Mouse (Mus musculus) embryonic facial prominence, embryonic 13.5 days (tissue): Measurements from ENCODE around the gene Lrit3. TPM values are rescaled to one million over a fixed set of nuclear protein-coding genes. Genes with fewer than 3 reads are reported as not detected.

Experiments
- ATAC-seq: fragments of 200-750 bp; cut with Nextera tagmentation; 2 replicates; pipeline ENCODE4 v1.8.0; 2017; ENCODE audit warnings: low read depth; ENCODE audit not compliant: insufficient number of reproducible peaks, insufficient read depth, low FRiP score, low TSS enrichment
- H3K27ac ChIP-seq: fragments of 300-500 bp; sonication (generic); 2 replicates; pipeline ENCODE4 v1.5.1; 2015; ENCODE audit warnings: moderate library complexity, mild to moderate bottlenecking, inconsistent platforms
- H3K27me3 ChIP-seq: fragments of 300-500 bp; sonication (generic); 2 replicates; pipeline ENCODE4 v1.6.1; 2015; ENCODE audit warnings: mild to moderate bottlenecking, inconsistent platforms
- H3K36me3 ChIP-seq: fragments of 300-500 bp; sonication (generic); 2 replicates; pipeline ENCODE4 v1.6.1; 2015; ENCODE audit warnings: mild to moderate bottlenecking, inconsistent platforms
- H3K4me1 ChIP-seq: fragments of 300-500 bp; sonication (generic); 2 replicates; pipeline ENCODE4 v1.6.1; 2015; ENCODE audit warnings: inconsistent platforms
- H3K4me2 ChIP-seq: fragments of 300-500 bp; sonication (generic); 2 replicates; pipeline ENCODE4 v1.6.1; 2015; ENCODE audit warnings: moderate library complexity, mild to moderate bottlenecking, inconsistent platforms
- H3K4me3 ChIP-seq: fragments of 300-500 bp; sonication (generic); 2 replicates; pipeline ENCODE4 v1.5.1; 2015; ENCODE audit warnings: mild to moderate bottlenecking, inconsistent platforms
- H3K9ac ChIP-seq: fragments of 300-500 bp; sonication (generic); 2 replicates; pipeline ENCODE4 v1.6.1; 2015; ENCODE audit warnings: mild to moderate bottlenecking, inconsistent platforms
- H3K9me3 ChIP-seq: fragments of 300-500 bp; sonication (generic); 2 replicates; pipeline ENCODE4 v1.6.1; 2016; ENCODE audit warnings: inconsistent platforms
- WGBS: fragments of 180-500 bp; shearing (Covaris S2); methylation state at CpG from one replicate; pipeline ENCODE4 v1.1.7; 2015; ENCODE audit warnings: mixed read lengths; 5-methylcytosine and 5-hydroxymethylcytosine counted together
- polyA plus RNA-seq: library from polyadenylated mRNA; unstranded; fragments of >200 nt; fragmentation: Nextera tagmentation; extraction: Ambion mirVana; gene quantifications from 2 replicates; pipeline ENCODE4 v1.2.1, GENCODE M21; 2015

The Lrit3 gene
- polyA plus RNA-seq, 1 experiment from 2014 or later, result not detected

DNA sequence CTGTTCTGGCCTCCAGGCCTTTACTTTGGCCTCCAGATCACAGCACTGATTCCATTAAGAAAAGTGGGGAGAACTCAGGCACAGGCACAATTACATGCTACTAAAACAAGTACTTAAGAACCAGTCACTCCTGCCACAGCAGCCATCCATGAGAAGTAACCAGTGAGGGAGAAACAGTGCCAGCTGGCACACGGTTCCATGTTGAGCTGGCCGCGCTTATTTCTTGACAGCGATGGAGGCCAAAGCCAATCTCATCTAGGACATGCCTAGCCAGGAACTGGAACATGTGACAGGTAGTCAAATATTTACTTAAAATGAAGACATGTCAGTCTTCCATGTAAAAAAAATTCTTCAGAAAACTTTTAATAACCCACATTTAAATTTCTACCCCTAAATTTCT is 20.3 kb upstream of the Lrit3 start:
- Histone ChIP-seq H3K27me3 (no peaks in the 10 kb centered on the region), H3K27ac (no peak overlapping the region), H3K4me1 (peaks cover 4% of the 10 kb centered on the region; the same call in 1 of the 2 replicates), H3K9ac (no peak overlapping the region), H3K36me3 (peaks cover 50% of the 10 kb centered on the region), H3K4me2 (no peak overlapping the region), H3K4me3 (no peak overlapping the region), H3K9me3 (no peaks in the 10 kb centered on the region)
- ATAC-seq, result no peak
- WGBS, result 94% methylated on average over 4 of the region's 4 CpGs

DNA sequence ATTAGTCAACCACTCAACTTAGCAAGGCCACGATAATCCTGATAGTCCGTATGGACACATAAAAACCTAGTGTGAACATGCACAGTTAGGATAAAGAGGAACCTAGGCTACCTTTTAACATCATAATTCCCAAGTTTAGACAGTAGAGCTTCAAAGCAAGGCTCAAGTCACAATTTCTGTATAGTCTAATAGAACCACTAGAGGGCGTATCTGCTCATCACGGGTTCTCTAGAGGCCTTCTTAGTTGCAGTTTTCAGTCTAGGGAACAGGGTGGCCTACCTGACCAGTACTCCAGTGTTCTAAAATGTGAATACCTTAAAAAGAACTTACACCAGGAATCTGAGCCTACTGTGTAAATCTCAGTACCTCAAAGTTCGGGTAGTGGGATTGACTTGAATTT is 19.5 kb upstream of the Lrit3 start:
- no peak overlapping the region for H3K27ac ChIP-seq
- H3K9me3 ChIP-seq, result no peaks in the 10 kb centered on the region
- ATAC-seq, result no peak
- 54% methylated on average over 5 of the region's 5 CpGs for WGBS
- no peak overlapping the region for H3K9ac ChIP-seq
- peaks cover under 1% of the 10 kb centered on the region; the same call in 1 of the 2 replicates for H3K4me1 ChIP-seq
- no peak overlapping the region for H3K4me2 ChIP-seq
- no peaks in the 10 kb centered on the region for H3K27me3 ChIP-seq
- H3K36me3 ChIP-seq, result peaks cover 45% of the 10 kb centered on the region
- H3K4me3 ChIP-seq, result no peak overlapping the region

DNA sequence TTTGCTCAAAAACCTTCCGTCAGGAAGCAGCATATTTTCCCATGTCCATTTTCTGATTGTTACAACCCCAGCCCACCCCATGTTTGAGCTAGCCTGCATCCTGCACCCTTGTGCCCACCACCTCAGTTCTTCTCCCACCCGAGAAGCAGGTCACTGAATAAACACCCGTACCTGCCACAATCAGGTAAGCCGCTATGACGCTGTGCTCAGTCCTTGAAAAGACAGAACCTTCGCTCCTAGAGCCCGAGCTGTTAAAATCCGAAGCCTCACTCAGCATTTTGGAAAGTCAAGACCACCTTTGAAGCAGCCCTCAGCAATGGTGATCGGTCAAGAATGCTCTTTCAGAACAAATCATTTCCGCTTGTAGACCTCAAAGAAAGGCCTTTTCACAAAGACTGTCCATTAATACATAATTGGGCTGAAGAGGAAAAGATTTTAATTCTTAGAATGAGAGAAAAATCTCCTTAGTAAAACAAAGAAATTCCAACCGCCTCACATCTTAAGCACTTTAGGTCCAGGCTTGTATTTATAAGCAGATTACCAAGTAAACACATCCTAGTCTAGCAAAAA is 18.5 kb upstream of the Lrit3 start, which contains the start of gene Rrh:
TSS of gene Rrh (minus strand) at position 382 of the 570 bp plus-strand sequence.
- H3K9me3 ChIP-seq, result no peaks in the 10 kb centered on the region
- H3K36me3 ChIP-seq, result peaks cover 39% of the 10 kb centered on the region
- no peak within 1 kb of the TSS for H3K27ac ChIP-seq
- no peak within 1 kb of the TSS for H3K9ac ChIP-seq
- ATAC-seq, result no peak
- no peaks in the 10 kb centered on the region for H3K27me3 ChIP-seq
- no peaks in the 10 kb centered on the region for H3K4me1 ChIP-seq
- 84% methylated on average over 11 of the region's 11 CpGs for WGBS
- H3K4me2 ChIP-seq, result no peak within 1 kb of the TSS
- H3K4me3 ChIP-seq, result no peak within 1 kb of the TSS

DNA sequence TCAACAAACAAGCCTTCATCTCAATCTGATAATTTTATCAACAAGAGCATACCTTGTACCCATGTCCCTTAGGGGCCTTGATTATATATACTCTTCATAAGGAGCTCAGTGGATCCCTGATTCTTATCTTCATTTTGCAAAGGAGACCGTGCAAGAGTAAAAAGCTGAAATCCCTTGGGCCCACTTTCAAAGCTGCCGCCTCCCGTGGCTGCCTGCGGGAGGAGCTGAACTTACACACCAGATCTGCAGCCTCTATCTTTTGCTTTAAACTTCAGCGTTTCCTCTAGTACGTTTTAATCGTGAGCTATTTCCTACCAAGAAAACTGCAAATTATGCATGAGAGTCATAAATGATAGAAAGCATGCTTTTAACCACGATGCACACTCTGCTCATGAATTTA is 17.9 kb upstream of the Lrit3 start:
- 77% methylated on average over 8 of the region's 8 CpGs for WGBS
- H3K4me3 ChIP-seq, result no peak overlapping the region
- H3K4me1 ChIP-seq, result no peaks in the 10 kb centered on the region
- no peak for ATAC-seq
- H3K27me3 ChIP-seq, result no peaks in the 10 kb centered on the region
- no peak overlapping the region for H3K27ac ChIP-seq
- H3K9ac ChIP-seq, result no peak overlapping the region
- H3K9me3 ChIP-seq, result no peaks in the 10 kb centered on the region
- peaks cover 37% of the 10 kb centered on the region for H3K36me3 ChIP-seq
- H3K4me2 ChIP-seq, result no peak overlapping the region

DNA sequence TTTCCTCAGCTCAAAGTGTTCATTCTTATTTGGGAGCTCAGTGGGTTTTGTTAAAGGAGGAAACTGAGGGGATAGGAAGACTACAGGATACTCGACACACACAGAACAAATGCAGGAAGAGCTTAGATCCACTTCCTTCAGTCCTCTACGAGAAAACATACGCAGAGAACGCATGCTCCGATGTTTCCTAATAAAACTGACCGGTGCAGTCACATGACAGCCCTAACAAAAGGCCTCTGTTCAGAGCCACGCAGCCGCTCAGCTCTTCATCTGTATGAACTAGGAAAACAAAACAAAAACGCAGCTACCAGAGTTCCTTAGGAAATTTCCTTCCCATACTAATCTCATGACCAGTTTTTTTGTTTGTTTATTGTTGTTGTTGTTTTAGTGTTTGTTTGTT is 17.0 kb upstream of the Lrit3 start:
- ATAC-seq, result no peak
- 28% methylated on average over 9 of the region's 9 CpGs for WGBS
- H3K9me3 ChIP-seq, result no peaks in the 10 kb centered on the region
- H3K4me1 ChIP-seq, result no peaks in the 10 kb centered on the region
- no peak overlapping the region for H3K9ac ChIP-seq
- no peaks in the 10 kb centered on the region for H3K27me3 ChIP-seq
- H3K36me3 ChIP-seq, result peaks cover 28% of the 10 kb centered on the region
- H3K4me2 ChIP-seq, result no peak overlapping the region
- no peak overlapping the region for H3K27ac ChIP-seq
- H3K4me3 ChIP-seq, result no peak overlapping the region

DNA sequence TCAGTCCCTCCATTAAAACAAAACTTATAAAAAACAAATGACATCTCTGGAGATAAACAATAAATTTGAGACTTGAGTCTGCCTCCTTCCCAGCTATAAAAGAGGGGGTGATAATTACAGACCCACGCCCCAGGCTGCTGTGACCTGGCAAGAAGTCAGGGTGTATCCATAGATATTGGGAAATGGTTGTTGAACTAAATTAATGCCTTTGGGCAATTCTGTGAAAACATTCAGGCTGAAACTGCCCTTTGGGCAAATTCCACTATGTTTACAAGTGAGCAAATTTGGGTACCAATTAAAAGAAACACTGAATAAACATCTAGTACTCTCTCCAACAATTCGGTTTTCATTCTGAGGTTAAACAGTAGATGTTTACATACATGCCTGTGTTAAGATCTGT is 4.8 kb downstream of the Lrit3 start:
- Histone ChIP-seq H3K9ac (no peak overlapping the region), H3K4me3 (no peak overlapping the region), H3K27me3 (no peaks in the 10 kb centered on the region), H3K4me1 (no peaks in the 10 kb centered on the region), H3K27ac (no peak overlapping the region), H3K9me3 (no peaks in the 10 kb centered on the region), H3K36me3 (no peaks in the 10 kb centered on the region), H3K4me2 (no peak overlapping the region)
- WGBS, result 67% methylated on average over 2 of the region's 2 CpGs
- ATAC-seq, result no peak

DNA sequence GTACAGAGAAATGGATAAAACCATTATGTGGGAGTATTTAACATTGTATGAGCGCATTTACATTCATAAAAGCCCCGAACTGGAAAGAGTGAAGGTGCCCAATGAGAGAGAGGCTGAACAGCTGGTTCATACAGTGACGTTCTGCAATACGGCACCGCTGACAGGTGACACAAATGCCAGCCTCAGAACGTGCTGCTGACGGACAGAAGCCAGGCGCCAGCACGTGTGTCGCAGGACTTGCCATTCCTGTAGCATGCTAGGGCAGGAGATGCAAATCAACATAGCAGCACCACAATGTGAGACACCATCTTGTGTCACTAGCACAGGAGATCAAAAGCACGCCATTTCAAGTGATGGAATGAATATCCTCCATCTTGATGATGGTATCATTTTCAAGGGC is 5.3 kb downstream of the Lrit3 start:
- Histone ChIP-seq H3K9me3 (no peaks in the 10 kb centered on the region), H3K27ac (no peak overlapping the region), H3K4me3 (no peak overlapping the region), H3K4me1 (no peaks in the 10 kb centered on the region), H3K4me2 (no peak overlapping the region), H3K27me3 (no peaks in the 10 kb centered on the region), H3K9ac (no peak overlapping the region), H3K36me3 (no peaks in the 10 kb centered on the region)
- ATAC-seq, result no peak
- 75% methylated on average over 11 of the region's 11 CpGs for WGBS

DNA sequence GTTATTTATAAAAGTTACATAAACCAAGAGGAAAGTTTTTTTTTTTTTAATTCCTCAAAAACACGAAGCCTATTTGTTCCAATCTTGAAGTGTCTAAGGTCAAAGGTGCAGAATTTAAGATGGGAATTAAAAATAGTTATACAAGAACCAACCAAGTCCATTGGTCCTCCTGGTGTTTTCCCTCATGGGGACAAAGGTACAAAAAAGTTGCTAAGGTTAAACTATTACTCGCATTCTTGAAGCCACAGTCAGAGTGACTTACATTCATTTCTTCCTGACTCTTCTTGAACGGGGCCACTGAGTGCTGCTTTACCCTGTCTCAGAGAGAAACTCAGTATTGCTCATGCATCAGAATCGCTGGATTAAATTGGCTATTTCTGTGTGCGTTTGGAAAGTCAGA is 6.5 kb downstream of the Lrit3 start:
- no peaks in the 10 kb centered on the region for H3K36me3 ChIP-seq
- no peak overlapping the region for H3K27ac ChIP-seq
- H3K27me3 ChIP-seq, result no peaks in the 10 kb centered on the region
- H3K4me2 ChIP-seq, result no peak overlapping the region
- no peaks in the 10 kb centered on the region for H3K9me3 ChIP-seq
- ATAC-seq, result no peak
- H3K4me1 ChIP-seq, result no peaks in the 10 kb centered on the region
- 78% methylated on average over 5 of the region's 5 CpGs for WGBS
- no peak overlapping the region for H3K9ac ChIP-seq
- no peak overlapping the region for H3K4me3 ChIP-seq

DNA sequence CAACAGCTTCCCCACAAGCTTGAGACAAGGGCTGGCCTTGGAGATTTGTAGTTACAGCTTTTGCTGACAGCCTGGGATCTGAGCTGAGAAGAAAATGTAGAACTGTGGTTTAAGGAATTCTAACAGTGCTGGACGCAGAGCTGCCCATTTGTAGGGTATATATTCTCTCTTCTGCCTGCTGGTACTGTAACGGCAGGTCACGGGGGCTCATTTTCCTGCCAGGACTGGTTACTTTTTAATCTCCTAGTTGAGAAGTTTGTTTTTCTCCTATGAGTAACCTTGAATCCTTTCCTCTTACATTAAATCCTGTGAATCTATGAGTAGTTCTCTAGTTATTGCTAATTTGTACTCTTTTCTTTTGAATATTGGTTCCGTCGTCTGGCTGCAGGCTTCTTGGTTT is 10.0 kb downstream of the Lrit3 start:
- Histone ChIP-seq H3K27ac (no peak overlapping the region), H3K4me3 (no peak overlapping the region), H3K36me3 (no peaks in the 10 kb centered on the region), H3K9ac (no peak overlapping the region), H3K4me2 (no peak overlapping the region), H3K9me3 (no peaks in the 10 kb centered on the region), H3K27me3 (no peaks in the 10 kb centered on the region), H3K4me1 (no peaks in the 10 kb centered on the region)
- 85% methylated on average over 5 of the region's 5 CpGs for WGBS
- ATAC-seq, result no peak

DNA sequence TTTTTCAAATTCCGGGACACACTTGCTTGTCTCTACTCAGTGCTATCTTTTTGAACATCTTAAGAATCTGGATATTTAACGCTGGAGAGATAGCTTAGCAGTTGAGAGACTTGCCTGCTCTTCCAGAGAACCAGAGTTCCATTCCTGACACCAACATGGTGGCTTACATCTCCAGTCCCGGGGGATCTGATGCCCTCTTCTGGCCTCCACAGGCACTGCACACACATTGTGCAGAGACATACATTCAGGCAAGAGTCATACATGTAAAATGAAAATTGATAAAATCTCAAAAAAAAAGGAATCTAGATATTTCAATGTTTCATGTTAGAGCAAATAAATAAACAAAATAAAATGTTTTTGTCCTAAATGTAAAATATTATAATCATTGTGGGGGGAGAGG is 21.1 kb downstream of the Lrit3 start:
- no peak for ATAC-seq
- Histone ChIP-seq H3K4me2 (no peak overlapping the region), H3K36me3 (no peaks in the 10 kb centered on the region), H3K9me3 (no peaks in the 10 kb centered on the region), H3K27me3 (no peaks in the 10 kb centered on the region), H3K4me3 (no peak overlapping the region), H3K9ac (no peak overlapping the region), H3K27ac (no peak overlapping the region), H3K4me1 (0 out of 2 replicates have a peak, but pooled peaks cover 4% of the 10 kb centered on the region)
- 88% methylated on average over 3 of the region's 3 CpGs for WGBS

DNA sequence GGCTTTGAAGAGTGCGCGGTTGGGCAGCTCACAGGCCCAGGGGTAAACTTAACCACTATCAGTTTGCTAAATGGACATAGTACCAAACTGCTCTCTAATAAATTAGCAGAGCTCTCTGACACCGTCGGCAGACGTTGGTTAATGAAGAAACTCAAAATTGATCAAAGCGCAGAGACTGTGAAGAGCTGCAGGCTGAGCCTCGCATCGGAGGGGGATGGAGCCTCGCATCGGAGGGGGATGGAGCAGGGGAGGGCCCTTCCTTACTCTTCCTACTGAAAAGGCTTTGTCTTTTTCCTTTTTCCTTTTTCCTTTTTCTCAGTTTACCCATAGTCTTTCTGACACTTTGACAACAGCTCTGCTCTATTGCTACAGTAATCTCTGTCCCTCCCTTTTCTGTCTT is 22.4 kb downstream of the Lrit3 start:
- Histone ChIP-seq H3K9ac (no peak overlapping the region), H3K9me3 (no peaks in the 10 kb centered on the region), H3K27ac (no peak overlapping the region), H3K36me3 (no peaks in the 10 kb centered on the region), H3K4me3 (no peak overlapping the region), H3K4me2 (no peak overlapping the region), H3K4me1 (0 out of 2 replicates have a peak, but pooled peaks cover 4% of the 10 kb centered on the region), H3K27me3 (no peaks in the 10 kb centered on the region)
- no peak for ATAC-seq
- 44% methylated on average over 10 of the region's 10 CpGs for WGBS

DNA sequence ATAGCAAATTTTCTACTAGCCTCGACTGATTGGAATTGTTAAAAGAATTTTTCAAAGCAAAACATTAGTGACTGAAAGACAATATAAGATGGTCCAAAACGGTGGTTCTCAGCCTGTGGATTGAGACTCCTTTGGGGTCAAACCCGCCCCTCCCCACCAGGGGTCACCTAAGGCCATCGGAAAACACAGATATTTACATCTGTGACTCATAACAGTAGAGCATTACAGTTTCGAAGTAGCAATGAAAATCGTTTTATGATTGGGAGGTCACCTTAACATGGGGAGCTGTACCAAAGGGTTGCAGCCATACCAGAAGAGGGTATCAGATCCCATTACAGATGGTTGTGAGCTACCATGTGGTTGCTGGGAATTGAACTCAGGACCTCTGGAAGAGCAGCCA is 32.6 kb downstream of the Lrit3 start:
- Histone ChIP-seq H3K9ac (no peak overlapping the region), H3K27me3 (0 out of 2 replicates have a peak, but pooled peaks cover 3% of the 10 kb centered on the region), H3K4me2 (no peak overlapping the region), H3K4me1 (no peaks in the 10 kb centered on the region), H3K36me3 (no peaks in the 10 kb centered on the region), H3K4me3 (no peak overlapping the region), H3K9me3 (no peaks in the 10 kb centered on the region), H3K27ac (no peak overlapping the region)
- ATAC-seq, result no peak
- WGBS, result 78% methylated on average over 6 of the region's 6 CpGs
